Mouse (Mus musculus): ENCODE data around the gene Slc12a7. TPM values are rescaled to one million over a fixed set of nuclear protein-coding genes. Genes with fewer than 3 reads are reported as not detected.

Slc12a7 gene
- total RNA-seq, 2 experiments from 2014 or later = 12.1 to 12.3 TPM

Other genes with a start within 250 kb of the Slc12a7 start
- under 1 TPM; 0.14 to 0.36 TPM for gene Slc6a3, start 196.3 kb upstream of the Slc12a7 start, total RNA-seq (2021)
- 100 to 1,000 TPM; 110 to 118 TPM for gene Clptm1l, start 129.1 kb upstream of the Slc12a7 start, total RNA-seq (2021)
- 10 to 100 TPM; 15.7 to 18.5 TPM for gene Tert, start 106.2 kb upstream of the Slc12a7 start, total RNA-seq (2021)
- gene Slc6a18, start 55.1 kb upstream of the Slc12a7 start, total RNA-seq (2021) = not detected
- not detected for gene Slc6a19, start 28.2 kb upstream of the Slc12a7 start, total RNA-seq (2021)
- gene Nkd2, start 114.5 kb downstream of the Slc12a7 start, total RNA-seq (2021) = 10 to 100 TPM; 21.4 TPM
- gene Trip13, start 204.7 kb downstream of the Slc12a7 start, total RNA-seq (2021) = 1 to 10 TPM; 7.0 to 8.7 TPM
- 100 to 1,000 TPM; 108 to 110 TPM for gene Brd9, start 204.7 kb downstream of the Slc12a7 start, total RNA-seq (2021)
- gene Zdhhc11, start 230.8 kb downstream of the Slc12a7 start, total RNA-seq (2021) = not detected